ENCODE assay signal across 26 mouse cellular contexts in the genomic region with DNA sequence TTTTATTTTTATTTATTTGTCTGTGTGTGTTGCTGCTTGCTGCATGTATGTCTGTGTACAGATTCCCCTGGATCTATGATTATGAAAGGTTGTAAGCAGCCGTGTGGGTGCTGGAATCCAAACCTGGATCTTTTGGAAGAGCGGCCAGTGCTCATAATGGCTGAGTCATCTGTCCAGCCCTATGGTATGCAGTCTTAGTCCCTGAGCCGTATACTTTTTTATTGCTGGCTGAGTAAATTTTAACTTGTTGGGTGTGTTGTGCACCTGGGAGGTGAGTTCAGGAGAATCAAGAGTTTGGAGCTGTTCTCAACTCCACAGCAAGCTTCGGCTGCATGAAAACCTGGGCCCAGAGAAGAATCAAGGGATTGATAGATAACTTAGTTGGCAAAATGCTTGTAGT. TPM values are rescaled to one million over a fixed set of nuclear protein-coding genes. Genes with fewer than 3 reads are reported as not detected.
"Had no signal": no experiment of that assay in that cellular context is flagged by ENCODE, and none has a peak within 500 bp of the region (broad histone marks: within the 10 kb centered on the region; RNA-seq: fewer than 3 reads in every experiment).

No protein-coding gene starts in this region.

- H3K4me2 ChIP-seq: heart, embryonic 12.5 days; hindbrain, embryonic 13.5 days; hindbrain, embryonic 15.5 days; limb, embryonic 13.5 days; limb, embryonic 15.5 days; liver, embryonic 12.5 days had no signal

- ATAC-seq: hindbrain, postnatal 0 days; liver, embryonic 12.5 days had no signal

- H3K27ac ChIP-seq: gastrocnemius, adult 2 months; heart, embryonic 10.5 days; hindbrain, embryonic 13.5 days; hindbrain, embryonic 15.5 days; hindbrain, postnatal 0 days; kidney, postnatal 0 days; layer of hippocampus, adult 2 months; limb, embryonic 13.5 days; limb, embryonic 15.5 days; liver, embryonic 12.5 days; liver, embryonic 14.5 days had no signal

- H3K27me3 ChIP-seq: heart, embryonic 12.5 days; hindbrain, embryonic 13.5 days; hindbrain, embryonic 15.5 days; limb, embryonic 13.5 days; limb, embryonic 15.5 days; liver, embryonic 12.5 days had no signal

- H3K9me3 ChIP-seq: heart, embryonic 10.5 days; hindbrain, embryonic 13.5 days; hindbrain, embryonic 15.5 days; limb, embryonic 13.5 days; limb, embryonic 15.5 days; liver, embryonic 12.5 days had no signal

- H3K4me3 ChIP-seq: gastrocnemius, adult 2 months; heart, embryonic 10.5 days; heart, embryonic 12.5 days; hindbrain, embryonic 13.5 days; hindbrain, embryonic 15.5 days; layer of hippocampus, adult 2 months; limb, embryonic 13.5 days; limb, embryonic 15.5 days; liver, embryonic 12.5 days had no signal

- H3K9ac ChIP-seq: heart, embryonic 12.5 days; hindbrain, embryonic 13.5 days; hindbrain, embryonic 15.5 days; limb, embryonic 13.5 days; limb, embryonic 15.5 days; liver, embryonic 12.5 days; liver, embryonic 14.5 days had no signal

- DNase-seq: gastrocnemius, adult 2 months; gastrocnemius, postnatal 10 days; gastrocnemius, postnatal 25 days; heart, adult 18-20 months; heart, postnatal 10 days; heart, postnatal 36 days; kidney, adult 11 months; kidney, adult 2 months; kidney, adult 9 months; kidney, postnatal 14 days; kidney, postnatal 36 days; layer of hippocampus, adult 9-11 months; layer of hippocampus, postnatal 36 days; left cerebral cortex, postnatal 4 days had no signal

- H3K4me1 ChIP-seq: heart, embryonic 10.5 days; heart, embryonic 12.5 days; hindbrain, embryonic 13.5 days; hindbrain, embryonic 15.5 days; limb, embryonic 13.5 days; limb, embryonic 15.5 days; liver, embryonic 12.5 days had no signal

RNA-seq across cellular contexts. Expression of a gene that starts 40.7 kb away (rescaled TPM):
- total RNA-seq: liver, adult 2 months had no signal
